Mouse (Mus musculus) kidney, postnatal 0 days (tissue): ENCODE measurements at regions not wholly inside any gene's neighbourhood (a gene's known extent, or its start where the extent isn't known, plus 50 kb on each side); places are given as distances from the start of the nearest gene placed in this dataset.

Source experiments
- ATAC-seq: fragments of 200-750 bp; cut with Nextera tagmentation; replicated peaks from 2 replicates; pipeline ENCODE4 v1.8.0; 2017; ENCODE audit warnings: low read depth, moderate number of reproducible peaks, moderate TSS enrichment, moderate library complexity; ENCODE audit not compliant: low FRiP score
- DNase-seq: peaks from one replicate; pipeline ENCODE4 v3.0.0-alpha.2; 2016; ENCODE audit warnings: low spot score
- H3K27ac ChIP-seq: fragments of 300-500 bp; sonication (generic); 2 replicates; pipeline ENCODE4 v1.5.1; 2014; ENCODE audit warnings: mild to moderate bottlenecking
- H3K27me3 ChIP-seq: fragments of 300-500 bp; sonication (generic); 2 replicates; pipeline ENCODE4 v1.6.1; 2014; ENCODE audit warnings: low read length, mixed read lengths; ENCODE audit not compliant: insufficient read depth
- H3K36me3 ChIP-seq: fragments of 300-500 bp; sonication (generic); 2 replicates; pipeline ENCODE4 v1.6.1; 2014; ENCODE audit warnings: low read length, mixed read lengths; ENCODE audit not compliant: insufficient read depth
- H3K4me1 ChIP-seq: fragments of 300-500 bp; sonication (generic); replicated peaks from 2 replicates; pipeline ENCODE4 v1.6.1; 2014; ENCODE audit warnings: antibody characterized with exemption, low read length, mixed read lengths; ENCODE audit not compliant: insufficient read depth
- H3K4me2 ChIP-seq: fragments of 300-500 bp; sonication (generic); 2 replicates; pipeline ENCODE4 v1.6.1; 2014; ENCODE audit warnings: mild to moderate bottlenecking, low read length, moderate library complexity, mixed read lengths
- H3K4me3 ChIP-seq: fragments of 300-500 bp; sonication (generic); replicated peaks from 2 replicates; pipeline ENCODE4 v1.5.1; 2014; ENCODE audit warnings: low read depth, low read length
- H3K9ac ChIP-seq: fragments of 300-500 bp; sonication (generic); 2 replicates; pipeline ENCODE4 v1.6.1; 2014; ENCODE audit warnings: low read depth, low read length
- H3K9me3 ChIP-seq: fragments of 300-500 bp; sonication (generic); replicated peaks from 2 replicates; pipeline ENCODE4 v1.6.1; 2016; ENCODE audit warnings: low read length, inconsistent platforms, mixed read lengths
- CTCF ChIP-seq: IDR thresholded peaks from 2 replicates; pipeline ENCODE4 v1.5.1; 2016; ENCODE audit warnings: antibody characterized with exemption, low read depth, mild to moderate bottlenecking, moderate library complexity
- WGBS: fragments of 180-500 bp; shearing (Covaris S2); extraction: QIAGEN DNeasy Blood & Tissue Kit; methylation state at CpG from one replicate; pipeline ENCODE4 v1.1.7; 2014; 5-methylcytosine and 5-hydroxymethylcytosine counted together

GRCm38 (mm10) chr3:21988010-21988531, 88.4 kb upstream of the Tbl1xr1 start:
- H3K27ac ChIP-seq, result no peak overlapping the region
- no peaks in the 10 kb centered on the region; the same call in 1 of the 2 replicates for H3K4me1 ChIP-seq
- no peaks in the 10 kb centered on the region for H3K36me3 ChIP-seq
- no peak for DNase-seq
- H3K9me3 ChIP-seq, result no peaks in the 10 kb centered on the region
- H3K9ac ChIP-seq, result no peak overlapping the region
- no peak for ATAC-seq
- 79% methylated on average over 8 of the region's 8 CpGs for WGBS
- no peak for TF ChIP-seq CTCF
- no peak overlapping the region for H3K4me3 ChIP-seq
- H3K27me3 ChIP-seq, result no peaks in the 10 kb centered on the region
- no peak overlapping the region for H3K4me2 ChIP-seq

- Histone ChIP-seq H3K4me3 (no peak overlapping the region), H3K27ac (no peak overlapping the region), H3K9me3 (no peaks in the 10 kb centered on the region), H3K4me1 (no peaks in the 10 kb centered on the region; the same call in 1 of the 2 replicates), H3K27me3 (no peaks in the 10 kb centered on the region), H3K4me2 (no peak overlapping the region), H3K9ac (no peak overlapping the region), H3K36me3 (no peaks in the 10 kb centered on the region)
- 61% methylated on average over 4 of the region's 4 CpGs for WGBS
- no peak for TF ChIP-seq CTCF
- DNase-seq, result no peak
- ATAC-seq, result no peak
Measured at GRCm38 (mm10) chr3:21990526-21990925, 85.9 kb upstream of the Tbl1xr1 start.

- H3K4me2 ChIP-seq, result no peak overlapping the region
- H3K9me3 ChIP-seq, result no peaks in the 10 kb centered on the region
- TF ChIP-seq CTCF, result no peak
- no peaks in the 10 kb centered on the region for H3K27me3 ChIP-seq
- no peaks in the 10 kb centered on the region for H3K36me3 ChIP-seq
- DNase-seq (no peak), ATAC-seq (no peak)
- H3K27ac ChIP-seq, result no peak overlapping the region
- H3K4me1 ChIP-seq, result no peaks in the 10 kb centered on the region; the same call in 1 of the 2 replicates
- WGBS, result 69% methylated on average over 9 of the region's 9 CpGs
- H3K9ac ChIP-seq, result no peak overlapping the region
- H3K4me3 ChIP-seq, result no peak overlapping the region
Measured at GRCm38 (mm10) chr3:21991681-21992152, 84.7 kb upstream of the Tbl1xr1 start.

GRCm38 (mm10) chr3:21992203-21992602, 84.2 kb upstream of the Tbl1xr1 start:
- Histone ChIP-seq H3K4me2 (no peak overlapping the region), H3K4me3 (no peak overlapping the region), H3K27me3 (no peaks in the 10 kb centered on the region), H3K9me3 (no peaks in the 10 kb centered on the region), H3K9ac (no peak overlapping the region), H3K27ac (no peak overlapping the region), H3K4me1 (no peaks in the 10 kb centered on the region; the same call in 1 of the 2 replicates), H3K36me3 (no peaks in the 10 kb centered on the region)
- TF ChIP-seq CTCF, result no peak
- WGBS, result 93% methylated on average over 5 of the region's 5 CpGs
- no peak for DNase-seq
- ATAC-seq, result no peak

GRCm38 (mm10) chr3:21993961-21994360, 82.5 kb upstream of the Tbl1xr1 start:
- WGBS, result 89% methylated on average over 2 of the region's 2 CpGs
- Histone ChIP-seq H3K27me3 (no peaks in the 10 kb centered on the region), H3K9ac (no peak overlapping the region), H3K9me3 (no peaks in the 10 kb centered on the region), H3K4me1 (no peaks in the 10 kb centered on the region; the same call in 1 of the 2 replicates), H3K4me2 (no peak overlapping the region), H3K36me3 (no peaks in the 10 kb centered on the region), H3K27ac (no peak overlapping the region), H3K4me3 (no peak overlapping the region)
- no peak for TF ChIP-seq CTCF
- DNase-seq (no peak), ATAC-seq (no peak)

GRCm38 (mm10) chr3:21995566-21996391, 80.7 kb upstream of the Tbl1xr1 start:
- no peak overlapping the region for H3K27ac ChIP-seq
- H3K36me3 ChIP-seq, result no peaks in the 10 kb centered on the region
- H3K4me3 ChIP-seq, result no peak overlapping the region
- ATAC-seq, result no peak
- DNase-seq, result peak; percentile 36
- WGBS, result 55% methylated on average over 8 of the region's 8 CpGs
- no peaks in the 10 kb centered on the region for H3K4me1 ChIP-seq
- H3K4me2 ChIP-seq, result no peak overlapping the region
- no peaks in the 10 kb centered on the region for H3K9me3 ChIP-seq
- H3K9ac ChIP-seq, result no peak overlapping the region
- no peaks in the 10 kb centered on the region for H3K27me3 ChIP-seq
- no peak for TF ChIP-seq CTCF
